Mouse (Mus musculus): ENCODE data around the gene Zfp385a.

- TF ChIP-seq CTCF (IDR thresholded peaks at IDR 0.05; ENCODE audit: control insufficient read depth, insufficient read depth, insufficient replicate concordance, low read depth, low read length) (no peak), POLR2A (IDR thresholded peaks at IDR 0.05; ENCODE audit: control insufficient read depth, low read depth, low read length) (no peak)
Observed at GRCm38 (mm10) chr15:103353511-103354256, 13.8 kb upstream of the Zfp385a start.

All from testis, adult 2 months (tissue).